Mouse (Mus musculus): ENCODE data around the gene Spag9. TPM values are rescaled to one million over a fixed set of nuclear protein-coding genes. Genes with fewer than 3 reads are reported as not detected.

Gene Spag9
- polyA plus RNA-seq, 1 experiment, result 12.6 TPM

GRCm38 (mm10) chr11:94154201-94154600 is 158.3 kb downstream of the Spag9 start:
- Histone ChIP-seq H3K27me3 (ENCODE audit: control insufficient read depth, insufficient read depth, insufficient read length) (no peaks in the 10 kb centered on the region), H3K36me3 (ENCODE audit: control insufficient read depth, insufficient read depth) (no peaks in the 10 kb centered on the region), H3K4me3 (ENCODE audit: insufficient read depth, poor library complexity, severe bottlenecking) (no peak overlapping the region), H3K79me3 (ENCODE audit: low read depth) (no peaks in the 10 kb centered on the region), H3ac (ENCODE audit: control insufficient read depth, insufficient read length, low read depth) (no peak overlapping the region), H3K79me2 (ENCODE audit: control insufficient read depth, insufficient read depth) (no peaks in the 10 kb centered on the region)
- TF ChIP-seq FOSL1 (IDR thresholded peaks at IDR 0.05; ENCODE audit: insufficient read depth, low read length, poor library complexity, severe bottlenecking), result no peak
- no peak for TF ChIP-seq MAX (IDR thresholded peaks at IDR 0.05)
- TF ChIP-seq MYOG (IDR thresholded peaks at IDR 0.05; ENCODE audit: control insufficient read depth, extremely low read depth, insufficient read length), result no peak
- no peak for TF ChIP-seq MYOD1 (IDR thresholded peaks at IDR 0.05; ENCODE audit: control insufficient read depth, insufficient read length, low read depth)
- no peak for TF ChIP-seq CTCF (IDR thresholded peaks at IDR 0.05; ENCODE audit: control insufficient read depth, insufficient read depth, insufficient read length)
- TF ChIP-seq USF1 (IDR thresholded peaks at IDR 0.05; ENCODE audit: low read depth), result no peak
- no peak for TF ChIP-seq CEBPB (IDR thresholded peaks at IDR 0.05; ENCODE audit: low read depth)

DNA sequence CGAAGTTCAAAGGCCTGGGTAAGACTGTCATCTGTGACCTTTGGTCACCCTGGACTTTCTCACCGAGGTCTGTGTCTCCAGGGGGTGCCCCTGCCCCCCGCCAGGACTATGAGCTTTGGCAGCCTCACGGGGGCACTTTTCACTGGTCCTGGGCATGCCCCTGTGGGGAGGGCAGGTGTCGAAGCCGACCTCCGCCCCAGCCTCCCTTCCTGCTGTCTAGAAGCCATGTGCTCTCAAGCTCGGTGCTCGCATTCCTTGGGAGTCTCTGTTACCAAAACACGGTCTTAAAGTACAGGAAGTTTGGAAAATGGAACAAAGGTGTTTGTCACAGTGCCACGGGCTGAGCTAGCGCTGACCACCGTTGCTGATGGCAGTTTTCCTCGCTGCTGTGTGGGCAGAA is 162.6 kb downstream of the Spag9 start:
- no peaks in the 10 kb centered on the region for H3K79me2 ChIP-seq (ENCODE audit: control insufficient read depth, insufficient read depth)
- TF ChIP-seq MYOD1 (IDR thresholded peaks at IDR 0.05; ENCODE audit: control insufficient read depth, insufficient read length, low read depth) (no peak), CTCF (IDR thresholded peaks at IDR 0.05; ENCODE audit: control insufficient read depth, insufficient read depth, insufficient read length) (no peak), MAX (IDR thresholded peaks at IDR 0.05) (no peak), CEBPB (IDR thresholded peaks at IDR 0.05; ENCODE audit: low read depth) (no peak), FOSL1 (IDR thresholded peaks at IDR 0.05; ENCODE audit: insufficient read depth, low read length, poor library complexity, severe bottlenecking) (no peak), MYOG (IDR thresholded peaks at IDR 0.05; ENCODE audit: control insufficient read depth, extremely low read depth, insufficient read length) (no peak)
- no peaks in the 10 kb centered on the region for H3K79me3 ChIP-seq (ENCODE audit: low read depth)
- no peaks in the 10 kb centered on the region for H3K27me3 ChIP-seq (ENCODE audit: control insufficient read depth, insufficient read depth, insufficient read length)
- no peak overlapping the region for H3ac ChIP-seq (ENCODE audit: control insufficient read depth, insufficient read length, low read depth)
- no peaks in the 10 kb centered on the region for H3K36me3 ChIP-seq (ENCODE audit: control insufficient read depth, insufficient read depth)
- no peak overlapping the region for H3K4me3 ChIP-seq (ENCODE audit: insufficient read depth, poor library complexity, severe bottlenecking)

- Histone ChIP-seq H3K79me2 (ENCODE audit: control insufficient read depth, insufficient read depth) (no peaks in the 10 kb centered on the region), H3K36me3 (ENCODE audit: control insufficient read depth, insufficient read depth) (no peaks in the 10 kb centered on the region), H3K79me3 (ENCODE audit: low read depth) (no peaks in the 10 kb centered on the region), H3K4me3 (ENCODE audit: insufficient read depth, poor library complexity, severe bottlenecking) (no peak overlapping the region), H3ac (ENCODE audit: control insufficient read depth, insufficient read length, low read depth) (no peak overlapping the region), H3K27me3 (ENCODE audit: control insufficient read depth, insufficient read depth, insufficient read length) (no peaks in the 10 kb centered on the region)
- TF ChIP-seq MYOD1 (IDR thresholded peaks at IDR 0.05; ENCODE audit: control insufficient read depth, insufficient read length, low read depth), result no peak
- no peak for TF ChIP-seq FOSL1 (IDR thresholded peaks at IDR 0.05; ENCODE audit: insufficient read depth, low read length, poor library complexity, severe bottlenecking)
- peak; percentile 58 for TF ChIP-seq CEBPB (IDR thresholded peaks at IDR 0.05; ENCODE audit: low read depth)
- no peak for TF ChIP-seq MAX (IDR thresholded peaks at IDR 0.05)
- TF ChIP-seq USF1 (IDR thresholded peaks at IDR 0.05; ENCODE audit: low read depth), result no peak
- TF ChIP-seq CTCF (IDR thresholded peaks at IDR 0.05; ENCODE audit: control insufficient read depth, insufficient read depth, insufficient read length), result no peak
These were observed 163.4 kb downstream of the Spag9 start for GRCm38 (mm10) chr11:94159066-94159880.

DNA sequence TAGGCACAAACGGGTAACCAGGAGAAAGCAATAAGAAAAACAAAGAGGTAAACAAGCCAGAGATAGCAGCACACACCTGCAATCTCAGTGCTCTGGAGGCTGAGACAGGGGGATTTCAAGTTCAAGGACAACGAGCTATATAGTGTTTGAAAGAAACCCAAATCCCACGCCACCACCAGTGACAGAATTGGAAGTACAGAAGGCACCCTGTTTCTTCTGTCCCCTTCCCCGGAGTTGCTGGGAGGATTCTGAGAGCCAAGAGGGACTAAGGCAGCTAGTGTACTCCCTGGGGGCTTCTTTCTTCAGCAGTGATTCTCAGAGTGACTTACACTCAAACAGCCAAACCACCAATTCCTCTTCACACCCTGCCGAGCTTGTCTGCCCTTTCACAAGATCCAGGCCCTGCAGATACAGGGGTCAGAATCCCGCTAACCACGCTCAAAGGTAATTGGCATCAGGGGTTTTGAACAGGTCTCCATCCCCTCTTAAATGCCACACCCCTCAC is 164.1 kb downstream of the Spag9 start:
- TF ChIP-seq MAX (IDR thresholded peaks at IDR 0.05), result peak; percentile 3
- no peak for TF ChIP-seq USF1 (IDR thresholded peaks at IDR 0.05; ENCODE audit: low read depth)
- Histone ChIP-seq H3K27me3 (ENCODE audit: control insufficient read depth, insufficient read depth, insufficient read length) (no peaks in the 10 kb centered on the region), H3K4me3 (ENCODE audit: insufficient read depth, poor library complexity, severe bottlenecking) (no peak overlapping the region), H3ac (ENCODE audit: control insufficient read depth, insufficient read length, low read depth) (peak overlapping the region; percentile 24), H3K79me2 (ENCODE audit: control insufficient read depth, insufficient read depth) (no peaks in the 10 kb centered on the region), H3K79me3 (ENCODE audit: low read depth) (no peaks in the 10 kb centered on the region), H3K36me3 (ENCODE audit: control insufficient read depth, insufficient read depth) (no peaks in the 10 kb centered on the region)

- TF ChIP-seq MAX (IDR thresholded peaks at IDR 0.05) (peak; percentile 13), CEBPB (IDR thresholded peaks at IDR 0.05; ENCODE audit: low read depth) (no peak)
- H3ac ChIP-seq (ENCODE audit: control insufficient read depth, insufficient read length, low read depth), result peak overlapping the region; percentile 45
- H3K27me3 ChIP-seq (ENCODE audit: control insufficient read depth, insufficient read depth, insufficient read length), result no peaks in the 10 kb centered on the region
- no peaks in the 10 kb centered on the region for H3K79me2 ChIP-seq (ENCODE audit: control insufficient read depth, insufficient read depth)
- H3K79me3 ChIP-seq (ENCODE audit: low read depth), result no peaks in the 10 kb centered on the region
- no peak overlapping the region for H3K4me3 ChIP-seq (ENCODE audit: insufficient read depth, poor library complexity, severe bottlenecking)
- no peaks in the 10 kb centered on the region for H3K36me3 ChIP-seq (ENCODE audit: control insufficient read depth, insufficient read depth)
These were observed 164.8 kb downstream of the Spag9 start for GRCm38 (mm10) chr11:94160443-94161266.

- TF ChIP-seq MYOG (IDR thresholded peaks at IDR 0.05; ENCODE audit: control insufficient read depth, extremely low read depth, insufficient read length) (no peak), MYOD1 (IDR thresholded peaks at IDR 0.05; ENCODE audit: control insufficient read depth, insufficient read length, low read depth) (no peak), CTCF (IDR thresholded peaks at IDR 0.05; ENCODE audit: control insufficient read depth, insufficient read depth, insufficient read length) (no peak), USF1 (IDR thresholded peaks at IDR 0.05; ENCODE audit: low read depth) (no peak), CEBPB (IDR thresholded peaks at IDR 0.05; ENCODE audit: low read depth) (no peak), FOSL1 (IDR thresholded peaks at IDR 0.05; ENCODE audit: insufficient read depth, low read length, poor library complexity, severe bottlenecking) (no peak), MAX (IDR thresholded peaks at IDR 0.05) (no peak)
- no peaks in the 10 kb centered on the region for H3K79me2 ChIP-seq (ENCODE audit: control insufficient read depth, insufficient read depth)
- H3ac ChIP-seq (ENCODE audit: control insufficient read depth, insufficient read length, low read depth), result no peak overlapping the region
- H3K27me3 ChIP-seq (ENCODE audit: control insufficient read depth, insufficient read depth, insufficient read length), result no peaks in the 10 kb centered on the region
- H3K79me3 ChIP-seq (ENCODE audit: low read depth), result no peaks in the 10 kb centered on the region
- H3K36me3 ChIP-seq (ENCODE audit: control insufficient read depth, insufficient read depth), result no peaks in the 10 kb centered on the region
- no peak overlapping the region for H3K4me3 ChIP-seq (ENCODE audit: insufficient read depth, poor library complexity, severe bottlenecking)
These were observed 165.4 kb downstream of the Spag9 start for GRCm38 (mm10) chr11:94161267-94161646.
